Mouse (Mus musculus) cerebellum, adult 9-11 months (tissue): ENCODE data around the gene Fnbp1.

Source experiments
- DNase-seq: peaks from one replicate; pipeline ENCODE4 v3.0.0; 2022

Fnbp1 gene

DNA sequence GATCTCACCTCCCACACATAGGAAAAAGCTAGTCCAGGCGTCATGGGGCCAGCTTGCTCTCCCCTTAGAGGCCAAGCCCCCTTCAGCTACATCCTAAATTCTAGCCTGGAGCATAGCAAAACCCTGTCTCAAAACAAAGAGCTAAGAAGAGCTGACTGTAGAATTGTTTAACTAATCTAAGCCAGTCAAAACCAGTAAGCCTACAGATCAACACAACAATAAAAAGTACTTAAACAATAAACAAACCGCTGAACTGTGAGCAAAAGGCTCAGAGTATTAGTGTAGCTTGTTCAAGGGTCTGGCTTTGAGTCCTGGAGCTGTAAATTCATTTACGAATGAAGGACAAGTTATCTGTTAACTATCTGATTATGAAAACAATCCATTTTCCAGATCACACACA, 50.6 kb downstream of the Fnbp1 start:
- no peak for DNase-seq

DNA sequence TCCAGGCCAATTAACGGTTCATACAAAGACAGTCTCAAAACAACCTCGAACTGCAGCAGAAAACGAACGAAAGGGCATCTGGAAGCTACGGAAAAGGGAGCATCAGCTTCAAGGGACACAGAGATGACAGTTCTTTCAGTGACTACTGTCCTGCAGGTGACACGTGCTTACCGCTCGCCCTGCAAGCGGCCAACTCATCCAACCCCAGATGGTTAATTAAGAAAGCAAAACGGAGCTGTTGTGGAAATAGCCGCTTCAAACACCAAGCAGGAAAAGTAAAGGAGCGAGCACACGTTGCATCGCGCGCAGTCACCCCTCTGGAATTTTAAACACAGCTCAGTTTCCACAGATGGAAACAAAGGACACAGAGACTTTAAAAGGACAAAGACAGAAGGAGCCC, 52.2 kb downstream of the Fnbp1 start:
- no peak for DNase-seq

DNA sequence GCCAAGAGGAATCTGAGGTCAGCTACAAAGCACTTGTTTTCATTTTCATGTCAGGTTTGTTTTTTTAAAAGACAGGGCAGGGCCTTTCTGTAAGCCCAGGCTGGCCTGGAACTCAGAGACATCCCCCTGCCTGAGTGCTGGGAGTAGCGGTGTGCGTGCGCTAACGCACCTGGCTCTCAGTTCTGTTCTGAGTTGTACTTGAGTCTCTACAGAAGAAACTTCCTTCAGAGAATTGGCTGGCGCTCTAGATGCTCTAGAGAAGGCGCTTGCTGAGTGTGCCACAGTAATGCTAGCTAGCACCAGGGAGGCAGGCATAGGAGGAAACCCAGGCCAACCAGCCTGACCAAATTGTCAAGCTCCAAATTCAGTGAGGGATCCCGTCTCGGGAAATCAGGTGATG, 52.9 kb downstream of the Fnbp1 start:
- no peak for DNase-seq

DNA sequence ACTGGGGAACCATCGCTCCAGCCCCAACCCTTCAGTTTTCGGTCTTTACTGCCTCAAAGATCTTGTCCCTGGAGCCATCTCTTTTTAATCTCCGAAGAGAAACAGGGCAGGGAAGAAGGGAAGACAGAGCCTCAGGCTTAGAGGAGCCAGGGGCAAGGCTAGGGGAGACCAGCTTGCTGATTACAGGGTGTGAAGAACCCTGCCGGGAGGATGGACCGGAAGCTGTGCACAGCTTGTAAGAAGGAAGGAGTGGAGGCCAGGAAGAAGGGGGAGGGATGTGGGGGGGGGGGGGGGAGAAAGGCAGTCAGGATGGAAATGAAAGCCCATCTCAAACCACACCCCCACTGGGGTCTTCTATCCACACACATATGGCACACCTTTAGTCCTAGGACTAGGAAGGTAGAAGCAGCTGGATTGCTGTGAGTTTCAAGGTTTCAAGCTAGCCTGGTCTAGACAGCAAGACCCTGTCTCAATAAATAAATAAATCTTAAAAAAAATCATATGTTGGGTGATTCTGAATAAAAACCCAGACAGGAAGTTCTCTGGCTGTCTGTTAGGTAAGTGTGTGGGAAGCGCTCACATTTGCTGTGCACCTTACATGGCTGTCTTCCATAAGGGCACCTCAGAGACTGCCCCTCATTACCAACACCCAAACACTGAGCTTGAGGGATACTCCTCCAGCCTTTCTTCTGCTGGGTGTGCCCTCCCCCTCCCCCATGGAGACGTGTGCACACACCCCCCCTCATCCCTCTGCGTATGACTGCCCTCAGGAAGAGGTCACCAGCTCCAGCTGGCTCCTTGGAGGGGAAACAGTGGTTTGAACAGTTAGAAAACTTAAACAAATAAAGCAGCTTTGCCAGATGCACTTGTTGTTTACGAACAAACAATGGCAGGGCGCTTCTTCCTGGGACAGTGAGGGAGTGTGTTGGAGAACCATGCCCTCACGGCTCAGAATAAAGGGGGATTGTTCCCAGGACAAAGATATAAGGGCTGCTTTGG, 53.8 kb downstream of the Fnbp1 start:
- peak; percentile 90 for DNase-seq

DNA sequence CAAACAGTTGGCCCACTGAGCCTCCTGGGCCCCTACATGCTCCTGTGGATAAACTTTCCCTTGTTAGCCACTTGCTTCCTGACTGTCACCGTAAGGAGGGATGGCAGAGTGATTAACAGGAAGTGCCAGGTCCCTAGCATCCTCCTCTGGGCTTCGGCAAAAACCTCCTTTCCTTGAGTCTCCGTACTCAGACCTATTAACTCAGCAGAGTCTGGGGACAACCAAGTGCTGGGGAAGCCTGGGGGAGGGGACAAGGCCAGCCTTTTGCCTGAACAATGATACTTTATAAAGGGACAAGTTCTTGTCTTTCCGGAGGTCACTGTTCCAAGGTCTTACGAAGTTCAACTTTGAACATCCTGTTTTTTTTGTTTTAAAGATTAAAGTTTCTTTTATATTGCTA, 54.7 kb downstream of the Fnbp1 start:
- no peak for DNase-seq

DNA sequence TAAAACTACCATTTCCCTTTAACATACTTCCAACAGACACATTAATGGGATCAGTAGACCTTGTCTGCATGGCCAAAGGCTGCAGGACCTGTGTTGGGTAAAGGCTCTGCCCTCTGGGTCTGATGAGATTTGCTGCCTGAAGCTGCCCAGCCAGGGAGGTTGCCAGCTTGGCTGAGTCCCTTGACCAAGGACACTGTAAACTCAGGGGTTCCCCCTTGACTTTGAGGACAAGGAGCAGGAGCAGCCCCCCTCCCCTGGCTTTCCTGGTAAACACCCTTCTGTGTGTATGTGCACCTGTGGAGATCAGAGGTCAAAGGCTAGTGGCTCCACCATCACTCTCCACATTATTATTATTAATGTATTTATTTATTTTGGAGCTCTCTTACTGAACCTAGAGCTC, 55.3 kb downstream of the Fnbp1 start:
- no peak for DNase-seq

DNA sequence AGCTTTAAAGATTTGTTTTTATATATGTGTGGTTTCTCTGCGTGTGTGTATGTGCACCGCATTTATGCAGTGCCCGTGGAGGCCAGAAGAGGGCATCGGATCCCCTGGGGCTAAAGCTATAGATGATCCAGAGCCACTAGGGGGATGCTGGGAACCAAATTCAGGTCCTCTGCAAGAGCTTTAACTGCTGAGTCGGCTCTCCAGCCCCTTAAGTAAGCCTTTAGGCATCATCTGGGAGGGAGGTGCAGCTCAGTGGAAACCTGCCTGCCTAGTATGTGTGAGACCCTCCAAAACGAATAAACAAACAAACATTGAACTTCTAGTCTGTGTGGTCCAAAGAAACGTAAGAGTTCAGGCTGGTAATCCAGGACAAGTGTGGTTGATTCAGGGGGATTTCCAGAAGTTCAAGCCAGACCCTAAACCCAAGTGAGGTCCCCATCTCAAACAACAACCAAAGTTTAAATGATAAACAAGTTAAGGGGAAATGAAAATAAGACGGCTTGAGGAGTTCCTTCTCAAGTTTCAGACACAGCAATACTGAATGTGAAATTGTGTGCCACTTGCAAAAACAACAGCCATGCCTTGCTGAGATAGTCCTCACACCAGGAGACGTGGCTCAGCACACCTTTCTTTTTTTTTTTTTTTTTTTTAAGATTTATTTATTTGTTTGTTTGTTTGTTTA, 57.5 kb downstream of the Fnbp1 start:
- no peak for DNase-seq

DNA sequence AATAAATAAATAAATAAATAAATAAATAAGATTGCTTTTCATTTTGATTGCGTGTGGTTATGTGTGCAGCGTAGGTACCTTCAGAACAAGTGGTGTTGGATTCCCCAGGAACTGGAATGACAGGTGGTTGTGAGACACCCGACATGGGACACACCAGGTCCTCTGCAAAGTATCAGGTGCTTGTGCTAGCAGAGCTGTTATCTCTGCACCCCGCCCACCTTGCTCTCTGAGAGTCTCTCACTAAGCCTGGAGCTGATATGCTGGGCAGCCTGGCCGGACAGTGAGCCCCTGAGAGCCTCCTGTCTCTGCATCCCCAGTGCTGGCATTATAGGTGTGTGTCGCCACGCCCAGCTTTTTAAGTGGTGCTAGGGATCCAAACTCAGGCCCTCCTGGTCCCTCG, 58.4 kb downstream of the Fnbp1 start:
- no peak for DNase-seq

DNA sequence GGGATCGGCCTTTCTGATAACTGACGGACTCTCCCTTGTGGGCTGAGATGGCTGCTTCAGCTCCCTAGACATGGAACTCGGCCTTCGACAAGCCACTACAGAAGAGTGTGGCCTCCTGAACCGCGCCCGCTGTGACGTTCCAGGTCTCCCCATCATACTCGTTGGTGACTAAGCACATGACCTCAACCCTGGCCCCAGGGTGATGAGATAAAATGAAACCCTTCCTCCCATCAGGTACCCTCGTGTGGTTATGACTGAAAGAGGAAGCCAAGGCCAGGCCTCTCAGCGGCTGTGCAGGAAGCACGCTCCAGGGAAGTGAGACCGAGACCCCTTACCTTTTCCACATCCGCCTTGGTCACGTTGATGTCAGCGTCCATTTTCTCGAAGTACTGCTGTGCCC, 59.2 kb downstream of the Fnbp1 start:
- DNase-seq = no peak

DNA sequence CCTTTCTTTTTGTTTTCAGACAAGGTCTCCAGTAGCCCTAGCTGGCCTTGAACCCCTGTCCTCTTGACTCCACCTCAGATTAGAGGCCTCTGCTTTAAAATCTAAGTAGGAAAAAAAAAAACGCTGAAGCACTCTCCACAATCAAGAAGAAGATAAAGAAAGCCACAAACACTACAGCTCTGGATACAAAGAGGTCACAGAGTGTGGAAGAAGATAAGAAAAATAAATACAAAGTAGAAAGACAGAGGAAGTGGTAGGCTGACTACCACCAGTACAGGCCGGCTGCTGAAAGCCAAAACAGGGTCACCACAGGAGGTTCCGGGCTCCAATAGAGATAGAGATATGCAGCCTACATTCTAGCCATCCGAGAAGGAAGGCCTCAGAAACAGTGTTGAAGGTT, 60.5 kb downstream of the Fnbp1 start:
- DNase-seq = no peak

DNA sequence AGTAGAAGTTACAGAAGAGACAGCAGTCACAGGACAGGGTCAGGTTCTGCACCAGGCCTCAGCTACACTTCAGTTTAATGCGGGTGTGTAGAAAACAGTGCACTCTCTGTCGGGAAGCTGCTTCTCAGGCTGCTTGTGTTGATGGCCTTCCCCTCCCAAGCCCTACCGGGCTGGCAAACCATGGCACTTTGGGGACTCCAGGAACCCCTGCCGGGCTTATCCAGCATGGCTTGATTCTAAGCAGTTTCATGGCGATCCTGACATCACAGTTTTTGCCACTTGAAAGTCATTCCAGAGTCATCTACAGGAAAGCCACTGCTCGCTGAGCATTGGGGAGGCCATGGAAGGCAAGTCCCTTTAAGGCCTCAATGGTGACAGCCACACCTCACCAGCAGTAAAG, 62.7 kb downstream of the Fnbp1 start:
- DNase-seq = no peak

DNA sequence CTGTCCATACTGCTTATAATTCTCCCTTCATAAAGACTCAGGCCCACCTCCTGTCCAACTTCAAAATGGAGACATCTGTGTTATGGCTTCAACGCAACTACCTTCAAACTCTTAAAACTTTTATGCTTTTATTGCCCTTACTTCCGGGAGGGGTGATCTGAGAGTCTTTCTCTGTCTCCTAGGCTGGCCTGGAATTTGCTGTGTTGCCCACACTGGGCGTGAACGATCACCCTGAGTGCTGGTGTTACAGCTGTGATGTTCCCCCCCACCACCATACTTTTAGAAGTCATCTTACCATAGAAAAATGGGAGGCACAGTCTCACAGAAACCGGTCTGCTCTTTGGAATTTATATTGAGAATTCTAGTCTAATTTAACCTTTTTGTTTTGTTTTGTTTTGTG, 64.2 kb downstream of the Fnbp1 start:
- no peak for DNase-seq

DNA sequence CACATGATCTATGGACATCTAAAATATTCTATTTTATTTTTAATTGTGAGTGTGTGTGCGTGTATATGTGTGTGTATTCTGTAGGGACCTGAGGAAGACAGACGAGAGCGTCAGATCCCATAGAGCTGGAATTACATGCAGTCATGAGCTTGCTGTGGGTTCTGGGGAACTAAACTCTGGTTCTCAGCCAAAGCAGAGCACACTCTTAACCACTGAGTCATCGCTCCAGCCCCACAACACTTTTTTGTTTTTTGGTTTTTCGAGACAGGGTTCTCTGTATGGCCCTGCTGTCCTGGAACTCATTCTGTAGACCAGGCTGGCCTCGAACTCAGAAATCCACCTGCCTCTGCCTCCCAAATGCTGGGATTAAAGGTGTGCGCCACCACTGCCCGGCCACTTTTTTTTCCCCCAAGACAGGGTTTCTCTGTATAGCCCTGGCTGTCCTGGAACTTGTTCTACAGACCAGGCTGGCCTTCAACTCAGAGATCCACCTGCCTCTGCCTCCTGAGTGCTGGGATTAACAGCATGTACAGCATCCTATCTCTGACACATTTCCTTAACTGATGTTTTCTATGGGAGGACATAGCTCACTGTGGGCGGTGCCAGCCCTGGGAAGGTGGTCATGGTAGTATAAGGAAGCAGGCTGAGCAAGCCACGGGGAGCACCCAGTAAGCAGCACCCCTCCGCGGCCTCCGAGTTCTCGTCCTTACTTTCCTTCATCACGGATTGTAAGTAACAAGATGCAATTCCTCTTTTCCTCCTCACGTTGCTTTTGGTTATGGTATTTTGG, 65.3 kb downstream of the Fnbp1 start:
- DNase-seq = no peak

DNA sequence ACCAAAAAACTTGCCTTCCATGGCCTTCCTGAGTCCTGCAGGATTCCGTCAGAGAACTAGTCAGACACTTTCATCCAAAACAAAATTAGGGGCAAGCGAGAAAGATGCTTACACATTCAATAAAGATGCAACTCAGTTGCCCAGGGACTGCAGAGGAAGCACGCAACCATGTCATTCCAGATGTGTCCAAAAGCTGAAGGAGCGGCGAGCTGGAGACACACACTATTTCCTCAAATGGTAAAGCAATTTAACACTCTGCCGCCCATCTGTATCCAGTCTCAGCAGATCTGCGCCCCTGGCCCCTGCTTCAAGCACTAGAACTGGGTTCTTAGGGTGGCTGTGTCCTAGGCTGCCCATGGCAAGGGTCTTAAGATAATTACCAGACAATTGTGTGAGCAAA, 66.0 kb downstream of the Fnbp1 start:
- no peak for DNase-seq

DNA sequence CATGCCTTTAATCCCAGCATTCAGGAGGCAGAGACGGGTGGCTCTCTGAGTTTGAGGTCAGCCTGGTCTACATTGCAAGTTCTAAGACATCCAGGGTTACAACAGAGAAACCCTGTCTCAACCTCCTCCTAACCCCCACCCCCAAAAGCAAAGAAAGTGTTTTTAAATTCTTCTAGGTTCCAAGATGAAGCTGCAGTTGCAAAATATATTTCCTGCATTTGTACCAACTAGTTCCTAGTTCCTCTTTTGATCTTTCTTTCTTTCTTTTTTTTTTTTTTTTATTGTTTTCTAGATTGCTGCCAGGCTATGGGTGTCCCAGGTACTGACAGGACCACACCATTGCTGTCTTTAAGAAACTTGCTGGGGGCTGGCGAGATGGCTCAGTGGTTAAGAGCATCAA, 66.6 kb downstream of the Fnbp1 start:
- no peak for DNase-seq

DNA sequence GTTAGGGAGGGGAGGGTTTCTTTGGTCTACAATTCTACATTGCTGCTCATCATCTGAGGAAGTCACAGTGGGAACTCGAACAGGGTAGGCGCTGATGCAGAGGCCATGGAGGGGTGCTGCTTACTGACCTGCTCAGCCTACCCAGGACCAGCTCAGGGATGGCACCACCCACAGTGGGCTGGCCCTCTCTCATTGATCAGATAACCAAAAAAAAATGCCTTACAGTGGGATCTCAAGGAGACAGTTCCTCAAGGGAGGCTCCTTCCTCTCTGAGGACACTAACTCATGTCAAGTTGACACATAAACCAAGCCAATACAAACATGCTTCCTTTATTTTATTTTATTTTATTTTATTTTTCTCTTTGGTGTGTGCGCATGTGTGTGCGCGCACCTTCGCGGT, 72.3 kb downstream of the Fnbp1 start:
- DNase-seq = no peak

DNA sequence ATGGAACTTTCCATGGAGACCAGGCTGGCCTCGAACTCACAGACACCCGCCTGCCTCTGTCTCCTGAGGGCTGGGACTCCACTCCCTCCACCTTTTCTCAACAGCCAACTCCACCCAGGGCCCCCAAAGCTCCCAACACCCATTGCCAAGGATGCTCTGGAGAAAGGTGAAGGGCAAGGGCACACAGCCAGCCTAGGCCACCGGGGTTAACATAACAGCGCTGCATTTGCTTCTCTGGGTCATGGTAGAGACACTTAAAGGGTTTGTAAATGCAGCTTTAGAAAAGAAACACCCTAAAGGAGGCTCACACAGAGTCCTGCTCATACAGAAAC, 72.7 kb downstream of the Fnbp1 start:
- DNase-seq = peak; percentile 61

DNA sequence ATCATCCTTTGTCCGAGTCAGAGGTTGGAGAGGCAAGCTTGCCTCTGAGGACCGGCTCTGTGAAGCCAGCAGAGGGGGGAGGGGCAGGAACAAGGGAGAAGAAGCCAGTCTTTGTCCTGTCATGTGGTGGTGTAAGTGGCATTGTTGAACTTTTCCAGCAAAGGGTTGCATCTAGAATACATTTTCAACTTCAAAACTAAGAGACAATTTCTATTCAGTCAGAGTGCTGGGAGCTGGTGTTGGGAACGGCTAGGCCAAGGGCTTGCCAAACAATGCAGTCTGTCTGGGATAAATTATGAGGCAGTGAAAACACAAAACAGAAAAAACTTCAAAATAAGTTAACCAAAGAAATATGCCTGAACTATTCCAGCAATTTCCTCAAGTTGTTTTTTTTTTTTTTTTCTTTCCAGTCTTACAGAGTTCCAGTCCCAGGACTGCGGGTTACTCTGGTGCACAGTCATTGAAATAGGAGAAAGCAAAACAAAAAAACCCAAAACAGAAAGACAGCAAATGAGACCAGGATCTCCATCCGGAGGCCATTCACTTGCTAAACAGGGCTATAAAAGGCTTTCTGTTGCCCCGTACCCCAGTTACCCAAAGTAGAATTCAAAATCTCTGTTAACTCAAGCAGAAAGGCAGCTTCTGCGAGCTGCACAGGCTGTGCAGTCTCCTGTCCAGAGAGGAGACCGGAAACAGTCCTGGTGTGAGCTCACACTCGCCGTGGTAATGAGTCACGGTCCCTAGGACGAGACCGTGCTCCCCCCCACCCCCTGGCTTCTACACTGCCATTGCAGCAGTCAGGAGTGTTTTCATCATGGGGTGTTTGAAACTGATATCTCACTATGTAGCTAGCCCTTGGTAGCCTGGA, 73.3 kb downstream of the Fnbp1 start:
- peak; percentile 74 for DNase-seq

DNA sequence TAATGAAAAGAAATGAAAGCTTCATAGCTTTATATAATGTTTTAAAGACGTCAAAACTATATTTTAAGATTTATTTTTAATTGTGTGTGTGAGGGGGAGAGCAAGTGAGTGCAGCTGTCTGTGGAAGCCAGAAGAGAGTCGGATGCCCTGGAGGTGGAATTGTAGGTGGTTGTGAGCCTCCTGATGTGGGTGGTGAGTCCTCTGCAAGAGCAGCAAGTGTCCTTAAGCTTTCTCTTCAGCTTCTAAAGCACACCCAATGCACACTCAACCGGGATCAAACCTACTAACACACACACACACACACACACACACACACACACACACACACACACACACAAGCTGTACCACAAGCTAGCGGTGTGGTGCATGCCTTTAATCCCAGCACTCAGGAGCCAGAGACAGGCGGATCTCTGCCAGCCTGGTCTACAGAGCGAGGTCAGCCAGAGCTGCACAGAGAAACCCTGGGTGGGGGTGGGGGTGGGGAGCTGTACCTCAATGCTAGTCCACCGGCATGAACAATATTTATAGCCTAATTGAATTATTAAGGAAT, 74.0 kb downstream of the Fnbp1 start:
- no peak for DNase-seq

DNA sequence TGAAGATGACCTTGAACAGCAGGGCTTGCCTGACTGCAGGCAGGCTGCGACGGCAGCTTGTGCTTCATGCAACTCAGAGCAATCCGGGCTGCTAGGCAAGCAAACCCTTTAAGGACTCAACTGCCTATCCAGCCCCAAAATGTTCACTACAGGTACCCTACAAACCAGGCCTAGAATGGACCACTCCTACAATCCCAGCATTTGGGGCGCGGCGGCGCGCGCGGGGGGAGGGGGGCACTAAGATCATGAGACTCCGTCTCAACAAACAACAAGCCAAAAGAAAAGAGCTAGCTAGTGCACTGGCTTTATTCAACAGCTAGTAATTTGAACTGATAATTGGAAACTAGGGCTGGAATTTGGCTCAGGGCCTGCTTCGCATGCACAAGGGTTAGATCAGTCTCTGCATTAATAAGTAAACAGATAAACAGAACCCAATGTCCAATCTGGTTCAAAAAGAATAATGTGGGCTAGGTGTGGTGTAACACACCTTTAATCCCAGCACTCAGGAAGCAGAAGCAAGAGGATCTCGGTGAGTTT, 74.7 kb downstream of the Fnbp1 start:
- DNase-seq = no peak

DNA sequence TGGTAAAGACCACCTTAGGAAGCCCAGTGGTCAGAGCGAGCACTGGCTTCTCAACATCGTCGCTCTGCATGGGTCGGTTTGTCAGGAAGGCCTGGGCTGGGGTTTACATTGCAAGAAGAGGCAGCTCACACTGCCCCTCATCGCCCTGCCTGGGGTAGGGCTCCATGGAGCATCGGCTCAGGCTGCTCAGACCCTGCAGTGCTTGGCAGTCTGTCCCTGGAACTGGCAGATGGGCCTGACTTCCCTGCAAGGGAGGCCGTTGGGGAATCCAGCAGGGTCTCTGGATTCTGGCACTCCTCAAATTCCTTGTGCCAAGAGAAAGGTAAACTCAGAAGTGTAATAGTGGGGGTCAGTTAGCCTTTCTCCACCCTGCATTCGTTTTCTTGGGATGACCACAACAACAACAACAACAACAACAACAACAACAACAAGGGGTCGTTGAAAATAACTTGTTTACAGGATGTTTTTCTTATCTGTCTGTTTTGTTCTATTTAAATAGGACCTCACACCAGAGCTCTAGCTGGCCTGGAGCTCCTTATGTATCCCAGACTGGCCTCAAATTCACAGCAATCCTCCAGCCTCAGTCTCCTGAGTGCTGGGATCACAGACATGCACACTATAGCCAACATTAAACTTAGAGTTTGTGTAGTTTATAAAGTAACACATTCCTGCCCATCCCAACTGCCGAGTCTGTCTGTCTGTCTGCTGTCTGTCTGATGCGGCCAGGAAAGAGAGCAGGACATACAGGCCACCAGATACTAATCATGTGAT, 75.6 kb downstream of the Fnbp1 start:
- peak; percentile 96 for DNase-seq
